Mouse (Mus musculus): ENCODE measurements around the gene Armc10.
"Not testable (repeated sequence)": the region's sequence is repeated elsewhere in the genome, so short reads cannot be mapped to it uniquely, and the experiment has no call there.

The Armc10 gene

GRCm38 (mm10) chr5:21667191-21668137 is 21.9 kb downstream of the Armc10 start:
- no peak for DNase-seq

- no peak for DNase-seq
Observed at GRCm38 (mm10) chr5:21669307-21669706, 23.7 kb downstream of the Armc10 start.

- no peak for DNase-seq
Observed at GRCm38 (mm10) chr5:21672812-21673635, 27.4 kb downstream of the Armc10 start.

GRCm38 (mm10) chr5:21673742-21674141 is 28.1 kb downstream of the Armc10 start:
- no peak for DNase-seq

GRCm38 (mm10) chr5:21675019-21675418 is 29.4 kb downstream of the Armc10 start:
- DNase-seq, result no peak

GRCm38 (mm10) chr5:21675494-21675893 is 29.9 kb downstream of the Armc10 start:
- no peak for DNase-seq

GRCm38 (mm10) chr5:21677939-21678338 is 32.3 kb downstream of the Armc10 start:
- no peak for DNase-seq

GRCm38 (mm10) chr5:21678363-21678762 is 32.8 kb downstream of the Armc10 start:
- DNase-seq, result no peak

- no peak for DNase-seq
Observed at GRCm38 (mm10) chr5:21680029-21680428, 34.4 kb downstream of the Armc10 start.

GRCm38 (mm10) chr5:21680940-21681339 is 35.3 kb downstream of the Armc10 start:
- no peak for DNase-seq

- no peak for DNase-seq
Observed at GRCm38 (mm10) chr5:21683811-21684210, 38.2 kb downstream of the Armc10 start.

- no peak for DNase-seq
Observed at GRCm38 (mm10) chr5:21685001-21685400, 39.4 kb downstream of the Armc10 start.

GRCm38 (mm10) chr5:21687042-21687441 is 41.4 kb downstream of the Armc10 start:
- no peak for DNase-seq

- DNase-seq, result no peak
Observed at GRCm38 (mm10) chr5:21692230-21692629, 46.6 kb downstream of the Armc10 start.

- DNase-seq, result no peak
Observed at GRCm38 (mm10) chr5:21693372-21693870, 47.8 kb downstream of the Armc10 start.

- no peak for DNase-seq
Observed at GRCm38 (mm10) chr5:21694854-21695490, 49.4 kb downstream of the Armc10 start.

- DNase-seq, result not testable (repeated sequence)
Observed at GRCm38 (mm10) chr5:21699555-21699954, 53.9 kb downstream of the Armc10 start.

- DNase-seq, result peak; percentile 11
Observed at GRCm38 (mm10) chr5:21700272-21700821, 54.7 kb downstream of the Armc10 start.

- DNase-seq, result no peak
Observed at GRCm38 (mm10) chr5:21700934-21701333, 55.3 kb downstream of the Armc10 start.

- peak; percentile 100 for DNase-seq
Observed at GRCm38 (mm10) chr5:21701351-21702008, 55.9 kb downstream of the Armc10 start, which contains the start of gene Napepld. TSS of gene Napepld (minus strand) at chr5:21701396.

GRCm38 (mm10) chr5:21702009-21702364 is 56.4 kb downstream of the Armc10 start:
- no peak for DNase-seq

- DNase-seq, result no peak
Observed at GRCm38 (mm10) chr5:21702873-21703475, 57.4 kb downstream of the Armc10 start.

Data from cerebellum, adult 8-10 months (tissue).